Mouse (Mus musculus): ENCODE measurements around the gene Fam198b. TPM values are rescaled to one million over a fixed set of nuclear protein-coding genes. Genes with fewer than 3 reads are reported as not detected.
A peak's percentile ranks its signal among the peaks of the same experiment; 100 is the strongest.
"Not testable (repeated sequence)": the region's sequence is repeated elsewhere in the genome, so short reads cannot be mapped to it uniquely, and the experiment has no call there.

Gene Fam198b
- total RNA-seq, 1 experiment from 2014 or later = 1.4 TPM

- ATAC-seq (replicated peaks in 1 of 2; ENCODE audit: insufficient read depth in 1 of 2, low FRiP score in 2 of 2, low TSS enrichment in 1 of 2, low read depth in 1 of 2, poor library complexity in 2 of 2, severe bottlenecking in 2 of 2) = no peak
These were observed 70.9 kb downstream of the Fam198b start for GRCm38 (mm10) chr3:79955262-79955661.

GRCm38 (mm10) chr3:79956792-79957191, 72.5 kb downstream of the Fam198b start:
- ATAC-seq (replicated peaks in 1 of 2; ENCODE audit: insufficient read depth in 1 of 2, low FRiP score in 2 of 2, low TSS enrichment in 1 of 2, low read depth in 1 of 2, poor library complexity in 2 of 2, severe bottlenecking in 2 of 2) = no peak

GRCm38 (mm10) chr3:79957752-79958151, 73.4 kb downstream of the Fam198b start:
- no peak for ATAC-seq (replicated peaks in 1 of 2; ENCODE audit: insufficient read depth in 1 of 2, low FRiP score in 2 of 2, low TSS enrichment in 1 of 2, low read depth in 1 of 2, poor library complexity in 2 of 2, severe bottlenecking in 2 of 2)

- ATAC-seq (replicated peaks in 1 of 2; ENCODE audit: insufficient read depth in 1 of 2, low FRiP score in 2 of 2, low TSS enrichment in 1 of 2, low read depth in 1 of 2, poor library complexity in 2 of 2, severe bottlenecking in 2 of 2) = peak; percentile 76 to 84
These were observed 82.4 kb downstream of the Fam198b start for GRCm38 (mm10) chr3:79966709-79967108.

GRCm38 (mm10) chr3:79967346-79967745, 83.0 kb downstream of the Fam198b start:
- ATAC-seq (replicated peaks in 1 of 2; ENCODE audit: insufficient read depth in 1 of 2, low FRiP score in 2 of 2, low TSS enrichment in 1 of 2, low read depth in 1 of 2, poor library complexity in 2 of 2, severe bottlenecking in 2 of 2) = no peak

GRCm38 (mm10) chr3:79968426-79968825, 84.1 kb downstream of the Fam198b start:
- no peak for ATAC-seq (replicated peaks in 1 of 2; ENCODE audit: insufficient read depth in 1 of 2, low FRiP score in 2 of 2, low TSS enrichment in 1 of 2, low read depth in 1 of 2, poor library complexity in 2 of 2, severe bottlenecking in 2 of 2)

- not testable (repeated sequence) for ATAC-seq (replicated peaks in 1 of 2; ENCODE audit: insufficient read depth in 1 of 2, low FRiP score in 2 of 2, low TSS enrichment in 1 of 2, low read depth in 1 of 2, poor library complexity in 2 of 2, severe bottlenecking in 2 of 2)
These were observed 85.2 kb downstream of the Fam198b start for GRCm38 (mm10) chr3:79969536-79969935.

GRCm38 (mm10) chr3:79970070-79970469, 85.7 kb downstream of the Fam198b start:
- ATAC-seq (replicated peaks in 1 of 2; ENCODE audit: insufficient read depth in 1 of 2, low FRiP score in 2 of 2, low TSS enrichment in 1 of 2, low read depth in 1 of 2, poor library complexity in 2 of 2, severe bottlenecking in 2 of 2) = no peak

GRCm38 (mm10) chr3:79970498-79970897, 86.2 kb downstream of the Fam198b start:
- no peak for ATAC-seq (replicated peaks in 1 of 2; ENCODE audit: insufficient read depth in 1 of 2, low FRiP score in 2 of 2, low TSS enrichment in 1 of 2, low read depth in 1 of 2, poor library complexity in 2 of 2, severe bottlenecking in 2 of 2)

- ATAC-seq (replicated peaks in 1 of 2; ENCODE audit: insufficient read depth in 1 of 2, low FRiP score in 2 of 2, low TSS enrichment in 1 of 2, low read depth in 1 of 2, poor library complexity in 2 of 2, severe bottlenecking in 2 of 2) = no peak
These were observed 87.2 kb downstream of the Fam198b start for GRCm38 (mm10) chr3:79971542-79971941.

GRCm38 (mm10) chr3:79976786-79977185, 92.5 kb downstream of the Fam198b start:
- no peak for ATAC-seq (replicated peaks in 1 of 2; ENCODE audit: insufficient read depth in 1 of 2, low FRiP score in 2 of 2, low TSS enrichment in 1 of 2, low read depth in 1 of 2, poor library complexity in 2 of 2, severe bottlenecking in 2 of 2)

- 0 out of 4 replicates have a peak, but pooled peaks of 1 of the 2 experiments have one; percentile 17 for ATAC-seq (replicated peaks in 1 of 2; ENCODE audit: insufficient read depth in 1 of 2, low FRiP score in 2 of 2, low TSS enrichment in 1 of 2, low read depth in 1 of 2, poor library complexity in 2 of 2, severe bottlenecking in 2 of 2)
These were observed 93.5 kb downstream of the Fam198b start for GRCm38 (mm10) chr3:79977656-79978450.

- ATAC-seq (replicated peaks in 1 of 2; ENCODE audit: insufficient read depth in 1 of 2, low FRiP score in 2 of 2, low TSS enrichment in 1 of 2, low read depth in 1 of 2, poor library complexity in 2 of 2, severe bottlenecking in 2 of 2) = peak; percentile 89 to 91
These were observed 96.4 kb downstream of the Fam198b start for GRCm38 (mm10) chr3:79980714-79981113.

GRCm38 (mm10) chr3:79983961-79984419, 99.7 kb downstream of the Fam198b start:
- no peak; a peak in 1 of 4 replicates for ATAC-seq (replicated peaks in 1 of 2; ENCODE audit: insufficient read depth in 1 of 2, low FRiP score in 2 of 2, low TSS enrichment in 1 of 2, low read depth in 1 of 2, poor library complexity in 2 of 2, severe bottlenecking in 2 of 2)

GRCm38 (mm10) chr3:79984542-79984941, 100.2 kb downstream of the Fam198b start:
- peak in 1 of 2 experiments; percentile 32; a peak in 2 of 4 replicates for ATAC-seq (replicated peaks in 1 of 2; ENCODE audit: insufficient read depth in 1 of 2, low FRiP score in 2 of 2, low TSS enrichment in 1 of 2, low read depth in 1 of 2, poor library complexity in 2 of 2, severe bottlenecking in 2 of 2)

- ATAC-seq (replicated peaks in 1 of 2; ENCODE audit: insufficient read depth in 1 of 2, low FRiP score in 2 of 2, low TSS enrichment in 1 of 2, low read depth in 1 of 2, poor library complexity in 2 of 2, severe bottlenecking in 2 of 2) = no peak
These were observed 104.9 kb downstream of the Fam198b start for GRCm38 (mm10) chr3:79989250-79989649.

- ATAC-seq (replicated peaks in 1 of 2; ENCODE audit: insufficient read depth in 1 of 2, low FRiP score in 2 of 2, low TSS enrichment in 1 of 2, low read depth in 1 of 2, poor library complexity in 2 of 2, severe bottlenecking in 2 of 2) = no peak
These were observed 105.6 kb downstream of the Fam198b start for GRCm38 (mm10) chr3:79989911-79990310.

- ATAC-seq (replicated peaks in 1 of 2; ENCODE audit: insufficient read depth in 1 of 2, low FRiP score in 2 of 2, low TSS enrichment in 1 of 2, low read depth in 1 of 2, poor library complexity in 2 of 2, severe bottlenecking in 2 of 2) = no peak
These were observed 106.1 kb downstream of the Fam198b start for GRCm38 (mm10) chr3:79990480-79990879.
